Mouse (Mus musculus) embryonic fibroblast, embryonic 13.5 days (primary cell): ENCODE results near the gene Gramd1b.

Experiments used
- CTCF ChIP-seq: IDR thresholded peaks from 2 replicates; pipeline ENCODE4 v1.5.1; 2011; ENCODE audit warnings: mild to moderate bottlenecking, control low read depth, low read length, moderate library complexity, borderline replicate concordance; ENCODE audit not compliant: insufficient read depth
- POLR2A ChIP-seq: IDR thresholded peaks from 2 replicates; pipeline ENCODE4 v1.6.1; 2011; ENCODE audit warnings: low read depth, mild to moderate bottlenecking, control low read depth, low read length, moderate library complexity

DNA sequence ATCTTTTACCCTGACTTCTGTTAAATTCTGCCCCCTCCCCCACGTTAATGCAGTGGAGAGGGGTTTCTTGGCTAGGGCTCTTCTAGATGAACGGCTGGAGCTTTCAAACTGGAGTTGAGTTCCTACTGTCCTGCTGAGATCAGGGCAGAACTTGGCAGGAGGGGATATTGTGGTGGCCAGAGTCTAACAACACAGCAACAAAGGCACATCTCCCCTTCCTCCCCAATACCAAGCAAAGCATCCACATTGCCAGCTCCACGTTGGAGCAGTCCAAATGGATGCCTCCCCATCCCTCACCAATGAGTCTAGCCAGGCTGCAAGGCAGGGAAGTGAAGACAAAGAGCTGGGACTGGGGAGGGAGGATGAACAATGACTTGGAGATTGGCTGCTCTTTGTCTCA, 49.9 kb downstream of the Gramd1b start:
- no peak for TF ChIP-seq POLR2A
- TF ChIP-seq CTCF: no peak
